Mouse (Mus musculus) heart, postnatal 14 days (tissue): ENCODE data around the gene Ehhadh. TPM values are rescaled to one million over a fixed set of nuclear protein-coding genes. Genes with fewer than 3 reads are reported as not detected.
"Not testable (repeated sequence)": the region's sequence is repeated elsewhere in the genome, so short reads cannot be mapped to it uniquely, and the experiment has no call there.

Experiments used
- DNase-seq, 2 experiments: peaks; one replicate each; pipeline ENCODE4 v3.0.0; 2021 to 2022
- intact Hi-C: fragments of 180-260 bp; cut with DNase I; formaldehyde crosslinking; loops from one replicate; pipeline ENCODE4 v1.15.1; 2025
- long read RNA-seq, 2 experiments: library from polyadenylated mRNA; stranded (forward); transcript quantifications; one replicate each; pipeline ENCODE4 v2.0.0; 2021
- total RNA-seq, 2 experiments: library from RNA; stranded (reverse); gene quantifications; 2 replicates each; pipeline ENCODE4 v1.2.3; 2021

The Ehhadh gene
- total RNA-seq = 10 to 100 TPM in 1 of 2 experiments, 1 to 10 TPM in 1; 8.9 to 14.3 TPM
- long read RNA-seq, experiment 1, transcript Ehhadh-201 (7 exons, 2,981 nt) = major isoform, 6 of 7 reads
- long read RNA-seq, experiment 1, partial matches to known transcripts = 0 of 7 reads
- long read RNA-seq, experiment 1, other reads (novel, unspliced or antisense) = 1 of 7 reads
- long read RNA-seq, experiment 2, transcript Ehhadh-201 (7 exons, 2,981 nt) = major isoform, 11 of 13 reads
- long read RNA-seq, experiment 2, partial matches to known transcripts = 1 of 13 reads
- long read RNA-seq, experiment 2, other reads (novel, unspliced or antisense) = 1 of 13 reads

DNA sequence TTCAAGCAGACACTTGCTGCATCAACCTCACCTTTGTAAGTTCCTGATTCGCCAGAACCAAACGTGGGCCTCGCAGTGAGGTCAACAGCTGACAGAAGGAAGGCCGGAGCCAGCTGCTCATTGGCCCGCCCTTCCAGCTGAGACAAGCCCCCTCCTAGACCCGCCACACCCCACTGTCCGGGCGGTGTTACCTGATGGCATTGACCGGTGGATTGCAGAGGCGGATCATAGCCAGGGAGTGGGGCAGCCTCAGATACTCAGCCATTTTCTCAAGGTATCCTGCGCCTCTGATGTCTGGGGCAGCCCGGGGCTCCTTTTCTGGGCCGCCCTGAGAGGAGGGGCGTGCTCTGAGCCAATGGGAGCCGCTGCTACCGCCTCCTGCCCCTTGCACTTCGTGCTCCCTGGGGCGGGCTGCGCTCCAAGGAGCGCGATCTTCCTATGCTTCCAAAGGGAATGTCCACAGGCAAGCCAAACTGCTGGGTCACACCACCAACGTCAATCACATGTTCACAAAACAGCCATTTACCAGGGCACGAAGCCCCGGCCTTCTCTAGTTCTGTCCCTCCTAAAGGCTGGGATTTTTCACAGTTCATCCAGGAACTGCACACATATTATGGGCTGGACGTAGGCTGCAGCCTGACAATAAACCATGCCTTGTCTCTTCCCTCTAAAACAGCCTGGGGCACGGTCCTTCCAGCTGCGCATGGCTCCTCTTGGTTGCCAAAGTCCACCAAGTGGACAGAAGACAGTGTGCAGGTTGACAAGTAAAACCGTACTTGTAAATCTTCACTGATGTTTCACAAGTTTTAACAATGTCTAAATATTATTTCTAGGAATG, at the start of gene Ehhadh:
Gene Ehhadh, minus strand, starts transcription at position 292 of the 838 bp plus-strand sequence.
- intact Hi-C loops = no loop called here
- peak; percentile 75 to 79 for DNase-seq

- DNase-seq = no peak
- intact Hi-C loops = loop anchor here (2.0 to 10.0 kb wide), 3 partner anchors 181 to 458 kb away; no protein-coding TSS in a partner anchor
These were observed 48.9 kb upstream of the Ehhadh start for GRCm38 (mm10) chr16:21836311-21837072.

DNA sequence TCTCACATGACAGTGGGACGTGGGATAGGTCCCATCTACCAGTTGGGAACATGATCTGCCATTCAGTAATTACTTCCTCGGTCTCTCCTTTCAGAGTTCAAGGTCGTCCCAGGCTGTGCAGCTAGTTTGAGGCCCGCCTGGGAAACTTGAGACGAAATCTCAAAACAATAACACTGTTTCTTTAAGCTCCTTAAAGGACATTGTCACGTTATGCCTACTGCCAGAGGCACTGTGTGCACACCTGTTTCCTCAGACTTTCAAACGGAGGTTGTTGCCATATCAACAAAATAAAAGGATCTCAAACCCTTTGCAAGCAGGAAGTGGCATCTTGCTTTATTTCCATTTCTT, 48.0 kb upstream of the Ehhadh start:
- intact Hi-C loops = loop anchor here (5.0 to 10.0 kb wide), 2 partner anchors 182 to 459 kb away; no protein-coding TSS in a partner anchor
- DNase-seq = no peak

DNA sequence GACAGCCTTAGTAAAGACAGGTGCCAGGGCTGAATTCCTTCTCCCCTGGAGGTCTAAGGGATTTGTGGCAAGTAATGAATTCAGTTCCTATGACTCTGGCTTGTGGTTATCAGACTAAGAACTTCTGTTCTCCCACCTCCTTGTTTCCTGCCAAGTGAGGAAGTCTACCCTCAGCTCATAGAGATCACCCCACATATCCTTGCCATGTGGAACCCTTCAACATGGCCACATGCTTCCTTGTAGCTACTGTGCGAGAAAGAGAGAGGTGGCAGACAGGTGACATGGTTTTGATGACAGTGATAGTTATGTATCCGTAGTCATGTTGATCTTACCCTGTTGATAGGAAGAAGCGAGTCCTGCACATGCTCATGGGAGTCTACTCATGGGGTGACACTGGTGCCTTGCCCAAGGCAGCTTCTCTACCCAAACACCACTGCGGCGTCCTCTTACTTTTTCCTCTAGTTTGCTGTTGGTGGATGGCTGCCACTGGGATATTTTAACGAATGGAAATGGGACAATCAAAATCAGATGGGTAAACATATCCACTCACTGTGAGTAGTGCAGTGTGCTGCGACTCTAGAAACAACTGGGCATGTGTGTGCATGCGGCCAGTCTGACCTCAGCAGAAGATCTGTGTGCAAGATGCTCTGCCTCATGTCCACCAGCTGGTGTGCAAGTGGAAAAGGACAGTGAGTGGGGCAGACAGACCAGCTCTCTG, 47.4 kb upstream of the Ehhadh start:
- no peak for DNase-seq
- intact Hi-C loops = loop anchor here (5.0 to 10.0 kb wide), 2 partner anchors 182 to 460 kb away; no protein-coding TSS in a partner anchor

- intact Hi-C loops = loop anchor here (10.0 kb wide), 1 partner anchor 461 kb away; no protein-coding TSS in a partner anchor
- no peak for DNase-seq
These were observed 46.4 kb upstream of the Ehhadh start for GRCm38 (mm10) chr16:21833970-21834369.

GRCm38 (mm10) chr16:21833469-21833868, 45.9 kb upstream of the Ehhadh start:
- no peak for DNase-seq
- intact Hi-C loops = loop anchor here (10.0 kb wide), 1 partner anchor 461 kb away; no protein-coding TSS in a partner anchor

- intact Hi-C loops = loop anchor here (10.0 kb wide), 1 partner anchor 463 kb away; no protein-coding TSS in a partner anchor
- no peak for DNase-seq
These were observed 44.2 kb upstream of the Ehhadh start for GRCm38 (mm10) chr16:21831764-21832163.

DNA sequence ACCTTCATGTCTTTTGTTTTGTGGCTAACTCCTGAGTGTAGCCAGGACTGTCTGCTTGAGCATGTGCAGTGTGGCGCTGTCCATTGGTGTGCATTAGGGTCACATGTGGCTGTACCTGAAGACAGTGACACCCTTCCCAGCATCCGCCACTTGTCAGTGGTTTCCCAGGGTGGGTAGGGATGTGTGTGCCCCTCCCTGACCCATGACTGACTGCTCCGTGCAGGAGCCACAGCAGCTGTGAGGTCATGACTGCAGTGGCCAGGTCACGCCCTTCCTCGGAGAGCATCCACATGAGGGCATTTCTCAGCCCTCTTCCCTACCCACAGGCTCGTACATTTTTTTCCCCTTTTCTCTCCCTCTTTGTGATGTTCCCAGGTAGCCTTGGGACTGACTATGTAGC, 43.2 kb upstream of the Ehhadh start:
- no peak for DNase-seq
- intact Hi-C loops = loop anchor here (10.0 kb wide), 1 partner anchor 464 kb away; no protein-coding TSS in a partner anchor

DNA sequence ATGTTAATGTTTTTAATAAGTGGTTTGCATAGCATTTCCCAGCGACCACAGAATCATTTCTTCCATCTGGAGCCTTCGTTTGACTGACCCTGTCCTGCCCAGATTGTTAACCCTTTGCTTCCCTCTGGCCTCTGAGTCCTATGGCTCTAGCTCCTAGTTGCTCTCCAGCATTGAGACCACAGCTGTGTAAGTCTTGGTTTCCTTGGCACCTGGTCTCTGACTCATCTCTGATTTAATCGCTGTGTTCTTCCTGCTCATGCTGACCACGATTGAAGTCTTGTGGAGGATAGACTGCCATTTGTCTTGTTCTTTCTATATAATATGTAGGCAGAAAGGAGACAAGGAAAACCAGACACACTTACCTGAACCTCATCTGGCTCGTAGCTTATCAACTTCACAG, 42.1 kb upstream of the Ehhadh start:
- intact Hi-C loops = loop anchor here (10.0 kb wide), 1 partner anchor 465 kb away; no protein-coding TSS in a partner anchor
- no peak for DNase-seq

DNA sequence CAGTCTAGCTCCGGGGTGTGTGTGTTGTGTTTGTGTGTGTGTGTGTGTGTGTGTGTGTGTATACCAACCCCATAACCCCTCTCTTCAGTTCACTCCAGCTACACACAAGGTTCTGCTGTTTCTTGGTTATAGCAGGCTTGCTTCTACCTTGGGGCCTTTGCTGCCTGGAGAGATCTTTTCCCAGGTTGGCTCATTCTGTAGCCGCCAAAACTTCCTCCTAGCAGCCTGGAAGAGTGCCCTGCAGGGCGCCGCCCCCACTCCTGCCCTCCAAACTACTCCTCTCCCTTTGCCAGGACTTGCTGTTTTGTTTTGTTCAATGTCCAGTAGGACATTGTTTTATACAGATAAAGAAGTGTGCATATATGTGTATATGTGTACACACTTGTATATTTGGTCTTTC, 40.0 kb upstream of the Ehhadh start:
- intact Hi-C loops = no loop called here
- no peak for DNase-seq

DNA sequence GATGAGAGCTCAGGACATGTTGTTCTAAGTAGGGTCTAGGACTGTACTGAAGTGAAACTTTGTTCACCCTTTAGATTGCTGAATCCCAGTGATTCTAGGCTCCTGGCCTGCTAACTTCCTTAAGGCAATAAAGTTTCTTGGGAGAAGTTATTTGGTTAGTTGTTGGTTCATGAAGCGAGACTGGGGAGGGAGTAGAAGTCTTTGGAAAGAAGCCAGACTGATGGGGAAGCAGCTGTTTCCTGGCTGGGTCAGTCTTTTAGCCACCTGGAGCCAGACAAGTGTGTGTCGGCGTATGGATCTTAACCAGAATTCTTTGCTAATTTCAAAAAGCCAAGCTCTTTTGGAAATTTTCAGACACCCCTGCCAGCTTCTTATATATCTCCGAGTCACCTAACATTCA, 39.5 kb upstream of the Ehhadh start:
- intact Hi-C loops = no loop called here
- DNase-seq = peak in 1 of 2 experiments; percentile 43

- intact Hi-C loops = no loop called here
- no peak for DNase-seq
These were observed 38.0 kb upstream of the Ehhadh start for GRCm38 (mm10) chr16:21825612-21826031.

GRCm38 (mm10) chr16:21818629-21819028, 31.0 kb upstream of the Ehhadh start:
- no peak for DNase-seq
- intact Hi-C loops = loop anchor here (5.0 kb wide), 1 partner anchor 331 kb away; no protein-coding TSS in a partner anchor

- intact Hi-C loops = loop anchor here (5.0 kb wide), 1 partner anchor 331 kb away; no protein-coding TSS in a partner anchor
- DNase-seq = peak; percentile 16 to 48
These were observed 30.5 kb upstream of the Ehhadh start for GRCm38 (mm10) chr16:21818132-21818531.

DNA sequence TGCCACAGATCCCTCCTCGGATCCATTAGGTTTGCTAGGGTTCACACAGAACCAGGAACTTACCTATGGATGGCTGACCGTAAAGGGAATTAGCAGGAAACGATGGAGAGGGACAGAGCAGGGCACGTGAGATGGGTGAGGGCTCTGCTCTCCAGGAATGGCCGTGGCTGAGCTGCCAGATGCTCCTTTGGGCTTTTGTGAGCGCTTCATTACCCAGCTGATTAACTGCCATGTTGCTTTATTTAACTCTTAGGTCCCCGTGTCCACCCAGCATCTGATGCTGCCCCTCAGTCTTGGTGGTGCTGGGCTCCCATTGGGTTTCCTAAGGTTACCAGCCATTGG, 28.0 kb upstream of the Ehhadh start:
- no peak for DNase-seq
- intact Hi-C loops = loop anchor here (2.0 to 5.0 kb wide), 2 partner anchors 21 to 328 kb away; partner anchors contain the start of gene Map3k13

- intact Hi-C loops = loop anchor here (2.0 to 5.0 kb wide), 2 partner anchors 20 to 328 kb away; partner anchors contain the start of gene Map3k13
- DNase-seq = peak; percentile 21 to 66
These were observed 27.5 kb upstream of the Ehhadh start for GRCm38 (mm10) chr16:21814861-21815668.

DNA sequence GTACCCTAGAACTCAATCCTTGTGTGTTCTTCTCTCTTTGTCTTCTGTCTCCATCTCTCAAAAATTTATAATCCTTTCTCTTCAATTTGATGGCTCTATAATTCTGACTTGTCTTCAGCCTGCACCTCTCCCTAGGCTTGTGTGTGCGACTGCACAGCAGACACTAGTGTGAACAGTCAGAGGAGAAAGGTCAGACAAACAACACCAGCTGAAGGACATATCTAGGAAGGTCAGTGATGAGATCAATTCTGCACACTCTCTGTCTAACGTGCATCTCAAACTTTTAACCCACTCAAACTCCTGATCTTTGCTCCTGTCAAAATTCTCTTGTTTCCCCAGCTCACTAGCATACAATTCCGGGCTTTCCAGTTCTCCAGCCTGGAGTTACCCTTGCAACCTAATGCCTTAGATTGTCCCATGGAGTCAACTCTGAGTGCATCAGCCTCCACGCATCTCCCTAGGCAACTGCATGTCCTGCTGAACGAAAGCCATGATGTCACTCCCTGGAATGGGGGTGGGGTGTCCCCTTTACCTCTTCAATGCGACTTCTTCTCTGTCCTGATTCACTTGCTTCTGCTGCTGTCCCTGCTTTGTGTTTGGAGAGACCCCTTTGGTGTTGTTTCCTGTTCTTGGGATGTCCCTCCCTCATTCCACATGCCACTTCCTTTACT, 25.7 kb upstream of the Ehhadh start:
- intact Hi-C loops = loop anchor here (1.0 kb wide), 1 partner anchor 43 kb away; no protein-coding TSS in a partner anchor
- no peak for DNase-seq

- intact Hi-C loops, DNase-seq: not testable (repeated sequence)
These were observed 20.2 kb upstream of the Ehhadh start for GRCm38 (mm10) chr16:21807786-21808185.
